Mouse (Mus musculus) WW6 (cell line): ENCODE measurements at regions not wholly inside any gene's neighbourhood (a gene's known extent, or its start where the extent isn't known, plus 50 kb on each side); places are given as distances from the start of the nearest gene placed in this dataset.

Source experiments
- DNase-seq: peaks from one replicate; pipeline ENCODE4 v3.0.0-alpha.2; 2013; ENCODE audit warnings: low read depth, low spot score

DNA sequence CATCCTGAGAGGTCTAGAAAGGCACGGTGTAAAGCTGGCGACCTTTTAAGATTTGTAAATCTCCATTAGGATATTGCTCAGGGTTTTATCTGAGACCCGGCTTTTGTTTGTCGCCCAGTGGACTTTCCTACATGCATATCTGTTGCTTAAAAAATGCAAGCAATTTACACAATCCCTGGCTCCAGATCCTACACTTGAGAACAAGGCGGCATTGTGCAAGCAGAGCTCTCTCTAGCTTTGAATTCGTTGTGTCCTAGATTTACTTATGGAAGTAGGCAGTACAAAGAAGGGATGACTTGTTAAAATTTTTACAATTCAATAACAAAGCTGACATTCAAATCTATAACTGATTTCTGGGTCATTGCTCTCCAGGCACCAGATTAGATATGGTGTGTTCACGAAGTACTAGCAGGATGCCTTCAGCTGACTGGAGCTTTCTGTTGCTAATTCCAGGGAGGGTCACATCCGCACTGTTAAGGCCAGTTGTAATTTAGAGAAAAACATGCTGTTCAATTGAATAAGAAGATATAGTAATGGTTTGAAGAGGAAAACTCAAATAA lies 62.2 kb upstream of the Teddm2 start:
- no peak for DNase-seq

DNA sequence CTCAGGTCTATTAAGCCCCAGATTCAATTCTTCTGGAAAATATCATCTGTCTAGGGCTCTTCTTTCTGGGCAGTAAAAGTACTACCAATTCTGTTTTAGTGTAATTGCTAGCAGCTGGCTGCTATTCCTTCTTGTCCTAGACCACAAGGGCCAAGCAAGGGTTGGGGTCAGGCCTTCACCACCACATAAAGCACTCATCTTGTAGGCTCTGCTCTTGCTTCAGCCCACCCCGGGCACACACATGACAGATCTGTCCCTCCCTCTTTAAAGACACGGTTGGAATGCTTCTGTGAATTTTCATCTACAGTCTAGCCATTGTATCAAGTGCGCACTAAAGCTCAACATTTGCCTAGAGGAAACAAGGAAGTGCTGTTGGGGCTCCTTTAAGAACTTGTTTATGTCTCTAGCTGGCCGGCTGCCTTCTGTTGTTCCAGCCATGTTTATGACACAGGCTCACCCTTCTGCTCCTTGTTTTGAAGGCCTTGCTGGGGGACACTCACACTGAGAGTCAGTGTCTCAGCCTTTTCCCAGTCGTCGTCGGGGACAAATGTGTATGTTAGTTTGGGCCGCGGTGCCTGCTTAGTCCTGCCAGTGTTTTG lies 63.8 kb upstream of the Teddm2 start:
- no peak for DNase-seq

DNA sequence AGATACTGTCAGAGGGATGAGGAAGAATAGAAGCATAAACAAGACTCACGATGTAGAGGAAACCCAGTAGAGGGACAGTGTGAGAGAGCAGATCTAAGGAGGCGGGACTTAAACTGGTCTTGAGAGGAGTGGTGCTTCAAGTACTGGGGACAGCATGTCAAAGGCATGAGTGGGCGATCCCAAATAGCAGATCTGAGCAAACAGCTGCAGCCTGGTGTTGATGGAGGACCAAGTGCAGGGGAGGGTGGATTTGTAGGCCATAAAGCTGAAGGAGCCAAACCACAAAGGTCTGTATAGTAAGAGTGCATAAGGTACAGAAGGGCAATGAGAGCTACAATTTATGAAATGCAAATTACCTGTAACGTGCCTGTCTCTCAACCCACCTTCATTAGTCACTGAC lies 69.4 kb upstream of the Teddm2 start:
- no peak for DNase-seq

- DNase-seq = no peak
Observed at GRCm38 (mm10) chr1:153974300-153974699, 74.3 kb upstream of the Teddm2 start.

DNA sequence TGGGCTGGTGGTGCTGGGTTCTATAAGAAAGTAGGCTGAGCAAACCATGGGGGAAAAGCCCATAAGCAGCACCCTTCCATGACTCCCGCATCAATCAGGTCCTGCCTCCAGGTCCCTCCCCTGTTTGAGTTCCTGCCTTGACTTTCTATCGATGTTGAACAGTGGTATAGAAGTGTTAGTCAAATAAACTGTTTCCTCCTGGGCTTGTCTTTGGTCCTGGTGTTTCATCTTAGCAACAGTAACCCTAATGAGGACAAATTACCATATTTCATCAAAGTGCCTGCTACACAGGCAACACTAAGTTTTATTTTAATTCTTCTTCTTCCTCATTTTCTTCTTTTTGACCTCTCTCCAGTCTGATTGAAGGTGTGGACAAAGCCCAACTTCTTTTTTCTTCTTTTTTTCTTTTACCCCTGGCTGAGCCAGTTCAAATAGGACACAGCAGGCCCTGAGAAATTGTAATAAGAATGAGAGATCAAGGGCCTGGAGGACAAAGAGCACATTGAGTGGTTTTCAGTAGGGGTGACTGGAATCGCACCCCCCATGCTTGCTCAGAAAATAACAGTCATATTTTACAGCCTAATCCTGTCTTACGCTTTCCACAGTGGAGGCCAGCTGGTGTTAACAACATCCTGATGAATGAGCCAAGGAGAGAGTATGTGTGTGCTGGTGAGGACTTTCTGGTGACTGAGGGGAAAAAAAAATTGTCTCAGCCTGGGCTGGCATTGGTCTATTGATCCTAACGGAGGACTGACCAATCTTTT lies 78.1 kb upstream of the Teddm2 start:
- no peak for DNase-seq

- no peak for DNase-seq
Observed at GRCm38 (mm10) chr1:153980886-153981285, 80.9 kb upstream of the Teddm2 start.

GRCm38 (mm10) chr1:153985595-153985994 lies 85.6 kb upstream of the Teddm2 start:
- no peak for DNase-seq

DNA sequence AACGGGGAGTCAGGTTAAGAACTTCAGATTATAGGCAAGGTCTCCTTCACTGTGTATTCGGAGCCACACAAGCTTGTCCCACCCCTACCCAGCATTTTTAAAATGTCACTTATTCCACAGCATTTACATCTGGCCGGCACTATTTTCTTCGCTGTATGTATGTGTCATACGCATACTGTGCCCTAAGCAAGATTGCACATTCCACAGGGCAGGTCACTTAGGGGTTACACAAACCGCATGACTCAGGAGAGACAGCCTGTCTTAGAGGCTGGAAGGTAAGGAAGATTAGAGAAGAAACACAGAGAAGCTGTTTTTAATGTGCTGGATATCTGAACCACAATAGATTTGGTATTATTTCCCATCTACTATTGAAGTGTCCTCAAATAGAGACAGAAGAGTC lies 86.6 kb upstream of the Teddm2 start:
- no peak for DNase-seq

- no peak for DNase-seq
Observed at GRCm38 (mm10) chr1:153988297-153988696, 88.3 kb upstream of the Teddm2 start.

DNA sequence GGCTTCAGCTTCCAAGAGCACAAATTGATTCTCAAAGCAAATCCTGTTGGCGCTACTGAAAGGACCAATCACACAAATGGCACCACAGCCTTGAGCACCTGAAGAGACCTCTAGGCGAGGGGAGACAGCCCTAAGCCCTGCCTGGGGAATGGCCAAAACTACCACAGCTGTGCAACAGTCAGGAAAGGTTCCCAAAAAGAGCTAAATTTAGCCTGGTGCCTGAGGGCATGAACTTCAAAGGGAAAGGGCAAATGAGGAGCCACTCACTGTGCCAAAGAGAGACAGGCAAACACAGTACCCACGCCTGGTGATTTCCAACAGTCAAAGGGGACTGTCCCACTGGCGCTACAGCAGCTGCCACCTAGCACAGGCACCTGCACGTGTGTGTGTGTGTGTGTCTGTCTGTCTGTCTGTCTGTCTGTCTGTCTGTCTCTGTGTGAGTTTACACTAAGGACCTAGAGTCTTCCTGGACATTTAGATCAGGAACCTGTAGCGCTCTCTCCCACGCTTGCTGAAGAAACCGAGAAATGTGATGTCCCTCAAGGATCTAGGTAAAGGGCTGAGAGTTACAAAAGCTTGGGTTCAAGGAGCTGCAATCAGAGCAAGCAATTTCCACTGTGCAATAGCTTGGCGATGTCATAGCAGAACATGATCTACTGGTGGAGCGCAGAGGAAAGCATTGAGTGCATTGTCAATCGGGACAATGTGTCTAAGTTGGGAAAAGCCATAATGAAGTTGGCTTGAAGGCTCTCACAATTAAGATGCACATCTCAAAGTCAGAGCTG lies 90.8 kb upstream of the Teddm2 start:
- DNase-seq = no peak

GRCm38 (mm10) chr1:153992466-153992865 lies 92.4 kb upstream of the Teddm2 start:
- DNase-seq = no peak

DNA sequence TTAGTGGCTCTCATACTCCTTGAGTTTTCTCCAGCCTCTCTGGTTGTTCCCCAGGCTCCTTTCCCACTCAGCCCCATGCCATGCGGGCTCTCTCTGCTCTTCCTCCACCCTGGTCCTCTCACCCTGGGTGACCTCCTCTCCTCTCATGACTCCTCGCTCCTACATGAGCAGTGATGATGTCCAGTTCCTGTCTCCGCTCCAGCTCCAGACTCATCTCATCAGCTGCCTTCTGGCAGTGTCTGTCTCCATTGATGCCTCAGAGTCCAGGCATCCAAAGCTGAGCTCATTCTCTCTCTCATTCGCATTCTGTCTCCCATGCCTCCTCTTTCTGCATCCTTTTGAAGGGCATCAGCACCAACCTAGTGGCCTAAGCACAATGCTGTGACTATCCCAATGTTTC lies 94.8 kb upstream of the Teddm2 start:
- no peak for DNase-seq

- DNase-seq = no peak
Observed at GRCm38 (mm10) chr1:153997201-153998181, 97.5 kb upstream of the Teddm2 start.

- no peak for DNase-seq
Observed at GRCm38 (mm10) chr1:153999776-154000175, 99.7 kb upstream of the Teddm2 start.

- DNase-seq = no peak
Observed at GRCm38 (mm10) chr1:154003669-154004068, 103.6 kb upstream of the Teddm2 start.

GRCm38 (mm10) chr1:154004647-154005046 lies 104.6 kb upstream of the Teddm2 start:
- DNase-seq = no peak

GRCm38 (mm10) chr1:154006055-154006454 lies 106.0 kb upstream of the Teddm2 start:
- DNase-seq = no peak

GRCm38 (mm10) chr1:154007440-154007839 lies 107.4 kb upstream of the Teddm2 start:
- no peak for DNase-seq

- DNase-seq = no peak
Observed at GRCm38 (mm10) chr1:154008593-154009310, 108.7 kb upstream of the Teddm2 start.

DNA sequence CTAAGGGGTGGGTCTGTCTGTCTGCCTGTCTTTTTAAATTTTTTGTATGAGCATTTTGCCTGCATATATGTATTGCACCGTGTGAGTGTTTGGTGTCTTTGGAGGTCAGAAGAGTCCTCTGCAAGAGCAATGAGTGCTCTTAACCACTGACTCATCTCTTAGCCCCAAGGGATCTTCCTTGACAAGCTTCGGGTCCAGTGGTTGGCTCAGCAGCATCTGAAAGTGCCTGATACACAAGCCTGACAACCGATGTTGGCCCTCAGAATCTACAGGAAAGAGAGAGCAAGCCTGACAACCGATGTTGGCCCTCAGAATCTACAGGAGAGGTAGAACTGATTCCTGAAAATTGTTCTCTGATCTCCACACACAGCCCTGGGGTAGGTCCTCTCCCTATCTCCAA lies 110.7 kb upstream of the Teddm2 start:
- DNase-seq = no peak
